Mouse (Mus musculus) spleen, adult 2 months (tissue): ENCODE measurements at regions not wholly inside any gene's neighbourhood (a gene's known extent, or its start where the extent isn't known, plus 50 kb on each side); places are given as distances from the start of the nearest gene placed in this dataset.

ENCODE experiments used
- DNase-seq, 2 experiments: peaks; one replicate each; pipeline versions ENCODE4 v3.0.0 to v3.0.0-alpha.2; 2012 to 2021; ENCODE audit warnings: low spot score in 2 of 2, low read depth in 1 of 2
- H3K27ac ChIP-seq: fragments of 200-500 bp; 2 replicates; pipeline ENCODE4 v1.5.1; 2012; ENCODE audit warnings: low read length, inconsistent platforms; ENCODE audit not compliant: insufficient read depth
- H3K27me3 ChIP-seq: fragments of 200-500 bp; 2 replicates; pipeline ENCODE4 v1.6.1; 2012; ENCODE audit warnings: mild to moderate bottlenecking, moderate library complexity, low read length, inconsistent platforms; ENCODE audit not compliant: control insufficient read depth, insufficient read depth
- H3K36me3 ChIP-seq: fragments of 200-500 bp; 2 replicates; pipeline ENCODE4 v1.6.1; 2012; ENCODE audit warnings: mild to moderate bottlenecking, low read length, inconsistent platforms; ENCODE audit not compliant: control insufficient read depth, insufficient read depth
- H3K4me1 ChIP-seq: fragments of 200-500 bp; 2 replicates; pipeline ENCODE4 v1.6.1; 2011; ENCODE audit warnings: inconsistent platforms; ENCODE audit not compliant: control insufficient read depth, insufficient read depth, insufficient read length
- H3K4me3 ChIP-seq: fragments of 200-500 bp; 2 replicates; pipeline ENCODE4 v1.5.1; 2011; ENCODE audit warnings: mild to moderate bottlenecking, inconsistent platforms; ENCODE audit not compliant: insufficient read depth, insufficient read length; ENCODE audit errors: extremely low read depth
- CTCF ChIP-seq: fragments of 200-500 bp; IDR thresholded peaks from 2 replicates; pipeline ENCODE4 v1.5.1; 2011; ENCODE audit warnings: mild to moderate bottlenecking, inconsistent platforms; ENCODE audit not compliant: insufficient read depth, insufficient read length, insufficient replicate concordance; ENCODE audit errors: extremely low read depth
- POLR2A ChIP-seq: fragments of 200-500 bp; IDR thresholded peaks from 2 replicates; pipeline ENCODE4 v1.6.1; 2011; ENCODE audit warnings: low read depth, low read length, inconsistent platforms
- WGBS: fragments of 180-500 bp; shearing (Covaris S2); methylation state at CpG from one replicate; pipeline ENCODE4 v1.1.7; 2018; 5-methylcytosine and 5-hydroxymethylcytosine counted together

DNA sequence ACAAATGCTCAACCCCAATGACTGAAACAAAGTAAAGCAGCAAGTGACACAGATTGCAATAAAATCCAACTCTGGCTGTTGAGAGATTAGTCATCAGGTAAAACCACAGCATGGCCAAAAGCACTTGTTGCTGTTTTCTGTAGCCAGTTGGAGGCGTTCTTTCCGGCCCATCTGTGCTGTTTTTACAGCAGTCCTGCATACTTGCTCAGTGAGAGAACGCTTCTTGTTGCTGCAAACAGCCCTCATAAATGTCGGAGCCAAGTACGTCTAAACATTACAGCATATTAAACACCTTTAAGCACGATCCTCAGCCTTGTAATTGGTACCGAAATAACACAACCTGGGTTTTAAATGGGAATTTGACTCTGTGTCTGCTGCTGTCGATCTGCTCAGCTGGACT, 65.6 kb upstream of the Hs3st3a1 start:
- Histone ChIP-seq H3K36me3 (no peaks in the 10 kb centered on the region), H3K27ac (no peak overlapping the region), H3K4me1 (no peaks in the 10 kb centered on the region), H3K27me3 (no peaks in the 10 kb centered on the region), H3K4me3 (no peak overlapping the region)
- TF ChIP-seq POLR2A (no peak), CTCF (no peak)
- DNase-seq = no peak
- 80% methylated on average over 8 of the region's 8 CpGs for WGBS

DNA sequence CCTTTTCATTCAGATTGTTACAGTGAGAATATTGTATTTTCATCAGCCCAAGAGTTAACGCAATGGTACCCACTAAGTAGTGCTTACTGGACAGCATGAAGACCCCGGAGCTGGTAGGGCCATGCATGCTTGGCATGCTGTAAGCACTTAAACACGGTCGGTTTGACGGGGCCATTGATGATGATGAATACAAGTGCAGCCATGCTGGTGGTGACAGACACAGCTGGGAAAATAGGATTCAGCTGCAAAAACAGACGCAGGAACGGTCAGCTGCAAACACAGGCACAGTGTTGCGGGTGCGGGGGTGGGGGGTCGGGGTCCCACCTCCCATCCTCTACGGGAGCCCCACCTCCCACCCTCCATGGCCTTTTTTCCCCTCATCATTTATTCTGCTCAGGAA, 99.7 kb upstream of the Hs3st3a1 start:
- no peak for TF ChIP-seq CTCF
- no peak for TF ChIP-seq POLR2A
- no peaks in the 10 kb centered on the region for H3K36me3 ChIP-seq
- WGBS = 91% methylated on average over 11 of the region's 11 CpGs
- no peaks in the 10 kb centered on the region for H3K4me1 ChIP-seq
- H3K4me3 ChIP-seq = no peak overlapping the region
- no peak for DNase-seq
- H3K27ac ChIP-seq = no peak overlapping the region
- H3K27me3 ChIP-seq = no peaks in the 10 kb centered on the region

DNA sequence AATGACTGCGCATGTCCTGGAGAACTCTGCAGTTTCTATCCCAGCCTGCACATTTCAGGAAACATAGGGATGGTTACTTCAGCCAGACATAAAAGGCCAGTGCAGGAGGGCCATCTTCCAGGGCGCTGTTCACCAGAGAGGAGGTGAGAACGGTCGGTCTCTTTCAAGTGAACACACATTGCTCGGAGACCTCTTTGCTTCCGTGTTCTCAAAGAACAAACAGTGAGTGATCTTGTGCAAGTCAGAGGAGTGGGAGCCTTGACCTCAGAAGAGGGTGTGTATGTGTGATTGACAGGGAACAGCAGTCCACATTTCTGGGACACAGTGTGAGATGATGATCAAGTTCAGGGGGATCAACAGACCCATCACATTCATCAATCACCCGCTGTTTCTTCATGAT, 102.7 kb upstream of the Hs3st3a1 start:
- H3K36me3 ChIP-seq = no peaks in the 10 kb centered on the region
- 86% methylated on average over 7 of the region's 7 CpGs for WGBS
- TF ChIP-seq POLR2A (no peak), CTCF (no peak)
- DNase-seq = no peak
- H3K27ac ChIP-seq = no peak overlapping the region
- H3K27me3 ChIP-seq = no peaks in the 10 kb centered on the region
- H3K4me1 ChIP-seq = no peaks in the 10 kb centered on the region
- no peak overlapping the region for H3K4me3 ChIP-seq

DNA sequence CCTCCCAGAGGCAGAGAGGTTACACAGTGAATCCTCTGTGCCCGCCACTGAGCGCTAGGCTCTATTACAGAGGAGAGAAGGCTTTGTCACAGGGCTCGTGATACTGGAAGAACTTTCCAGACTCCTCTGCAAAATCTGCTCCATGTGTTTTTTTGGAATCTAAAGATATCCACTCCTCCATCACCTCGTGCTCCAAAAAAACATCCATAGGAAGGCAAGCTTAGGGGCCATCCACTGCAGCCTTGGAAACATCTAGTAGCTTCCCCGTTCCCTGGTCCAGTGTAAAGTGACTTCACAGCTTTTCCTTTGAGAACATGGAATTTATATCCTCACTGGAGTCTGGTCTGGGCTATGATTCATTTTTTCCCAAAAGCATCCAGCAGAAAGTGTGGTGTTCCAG, 103.3 kb upstream of the Hs3st3a1 start:
- Histone ChIP-seq H3K36me3 (no peaks in the 10 kb centered on the region), H3K4me1 (no peaks in the 10 kb centered on the region), H3K27ac (no peak overlapping the region), H3K4me3 (no peak overlapping the region), H3K27me3 (no peaks in the 10 kb centered on the region)
- no peak for DNase-seq
- WGBS = 85% methylated on average over 5 of the region's 5 CpGs
- TF ChIP-seq POLR2A (no peak), CTCF (no peak)

DNA sequence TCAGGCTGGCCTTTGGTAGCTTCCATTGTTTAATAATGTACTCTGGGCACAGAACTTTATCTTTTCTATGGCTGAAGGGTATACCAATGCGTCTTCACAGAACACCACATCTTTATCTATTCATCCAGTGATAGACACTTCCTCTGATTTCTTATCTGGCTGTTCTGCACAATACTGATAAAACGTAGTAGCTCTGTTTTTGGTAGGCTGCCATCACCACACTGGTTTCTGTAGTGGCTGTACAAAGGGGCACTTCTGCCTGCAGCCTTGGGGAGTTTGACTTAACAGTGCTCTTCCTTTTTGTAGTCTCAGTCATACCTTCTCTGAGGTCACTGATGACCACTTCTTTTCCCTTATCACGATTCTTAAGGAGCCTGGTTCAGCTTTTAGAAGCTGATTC, 106.0 kb upstream of the Hs3st3a1 start:
- TF ChIP-seq POLR2A (no peak), CTCF (no peak)
- WGBS = 5% methylated on average over 3 of the region's 3 CpGs

DNA sequence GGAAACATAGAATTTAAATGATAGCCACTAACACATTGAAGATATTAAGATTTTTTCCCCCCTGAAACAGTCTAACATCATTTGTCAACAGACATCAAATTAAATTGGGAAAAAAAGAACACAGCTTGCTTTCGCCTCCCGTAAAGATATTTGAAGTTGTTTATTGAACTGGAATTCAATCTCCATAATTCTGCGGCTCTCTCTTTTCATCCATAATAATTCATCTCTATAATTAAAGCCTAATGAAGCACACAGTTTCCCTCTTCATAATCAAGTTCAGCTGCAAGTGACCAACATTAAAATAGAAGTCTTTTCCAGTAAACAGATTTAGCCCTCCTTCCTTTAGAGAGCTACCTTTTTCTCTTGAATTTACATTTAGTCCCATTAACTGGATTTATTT, 107.4 kb upstream of the Hs3st3a1 start:
- no peak overlapping the region for H3K4me3 ChIP-seq
- DNase-seq = no peak
- WGBS = 90% methylated on average over 3 of the region's 3 CpGs
- no peaks in the 10 kb centered on the region for H3K36me3 ChIP-seq
- H3K27me3 ChIP-seq = no peaks in the 10 kb centered on the region
- H3K4me1 ChIP-seq = no peaks in the 10 kb centered on the region
- H3K27ac ChIP-seq = no peak overlapping the region
- TF ChIP-seq CTCF (no peak), POLR2A (no peak)

More for the DNA sequence above, 106.0 kb upstream of the Hs3st3a1 start:
- Histone ChIP-seq H3K4me3 (no peak overlapping the region), H3K4me1 (no peaks in the 10 kb centered on the region), H3K36me3 (no peaks in the 10 kb centered on the region), H3K27me3 (no peaks in the 10 kb centered on the region), H3K27ac (no peak overlapping the region)
- DNase-seq = no peak

DNA sequence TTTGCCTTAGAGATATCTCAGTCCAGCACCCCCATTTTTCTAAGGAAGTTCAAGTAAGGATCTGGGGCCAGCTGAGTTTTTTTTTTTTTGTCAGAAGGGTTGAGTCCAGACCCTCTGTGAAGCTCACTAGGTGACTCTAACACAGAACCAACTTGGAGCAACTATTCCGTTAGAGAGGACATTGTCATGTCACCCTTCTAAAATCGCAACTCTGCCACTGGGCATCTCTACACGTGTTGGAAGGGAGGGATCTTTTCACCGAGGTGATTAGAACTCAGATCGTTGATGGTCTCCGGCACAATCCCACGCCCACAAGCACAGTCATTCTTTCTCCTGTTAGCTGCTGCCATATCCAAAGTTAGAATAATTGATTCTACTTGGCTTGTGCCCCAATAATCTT, 108.5 kb upstream of the Hs3st3a1 start:
- H3K27ac ChIP-seq = no peak overlapping the region
- WGBS = 92% methylated on average over 7 of the region's 7 CpGs
- no peaks in the 10 kb centered on the region for H3K27me3 ChIP-seq
- H3K4me3 ChIP-seq = no peak overlapping the region
- H3K4me1 ChIP-seq = no peaks in the 10 kb centered on the region
- TF ChIP-seq CTCF = no peak
- TF ChIP-seq POLR2A = no peak
- no peak for DNase-seq
- no peaks in the 10 kb centered on the region for H3K36me3 ChIP-seq

DNA sequence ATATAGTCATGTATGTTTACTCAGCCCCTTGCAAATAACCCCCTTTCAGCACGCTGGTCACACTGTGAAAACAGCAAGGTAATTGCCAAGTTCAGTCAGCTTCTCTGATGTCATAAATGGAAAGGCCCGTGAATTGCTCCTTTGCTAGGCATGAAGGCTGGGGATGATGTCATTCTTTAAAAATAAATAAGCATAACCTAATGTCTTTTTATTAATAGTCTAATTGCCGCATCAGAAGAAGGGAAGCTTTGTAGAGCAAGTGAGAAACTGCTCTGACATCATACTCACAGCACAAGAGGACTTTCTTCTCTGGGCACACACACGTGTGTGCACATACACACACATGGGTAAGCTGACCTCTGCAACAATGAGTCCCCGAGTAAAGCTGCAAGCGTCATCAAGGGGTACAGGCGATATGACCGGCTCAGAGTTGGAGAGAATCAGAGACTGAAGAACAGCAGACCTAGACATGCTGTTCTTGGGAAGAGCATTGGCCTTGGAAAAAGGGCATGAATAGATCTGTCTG, 113.2 kb upstream of the Hs3st3a1 start:
- WGBS = 88% methylated on average over 8 of the region's 8 CpGs
- Histone ChIP-seq H3K36me3 (no peaks in the 10 kb centered on the region), H3K4me1 (no peaks in the 10 kb centered on the region), H3K27me3 (no peaks in the 10 kb centered on the region), H3K27ac (no peak overlapping the region), H3K4me3 (no peak overlapping the region)
- no peak for DNase-seq
- TF ChIP-seq POLR2A = no peak
- no peak for TF ChIP-seq CTCF
